Mouse (Mus musculus): ENCODE data around the gene Plod3. TPM values are rescaled to one million over a fixed set of nuclear protein-coding genes. Genes with fewer than 3 reads are reported as not detected.
A peak's percentile ranks its signal among the peaks of the same experiment; 100 is the strongest.

Plod3 gene
- polyA plus RNA-seq, 1 experiment: 124 TPM

DNA sequence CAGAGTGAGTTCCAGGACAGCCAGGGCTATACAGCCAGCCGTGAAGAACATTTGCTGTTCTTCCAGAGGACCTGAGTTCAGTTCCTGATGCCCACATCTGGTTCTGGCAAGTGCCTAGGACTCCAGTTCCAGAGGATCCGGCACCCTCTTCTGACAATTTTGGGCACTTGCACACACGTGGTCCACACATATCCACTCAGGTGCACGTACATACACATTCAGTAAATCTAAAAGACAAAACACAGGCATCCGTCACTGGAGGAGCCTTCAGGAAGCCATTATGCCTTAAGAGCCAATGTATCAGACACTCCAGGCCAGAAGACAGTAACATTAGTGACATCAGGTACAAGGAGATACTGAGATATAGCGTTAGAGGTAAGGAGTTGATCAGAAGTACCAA, 36.3 kb upstream of the Plod3 start:
- TF ChIP-seq SRF (IDR thresholded peaks at IDR 0.05; ENCODE audit: control insufficient read depth, insufficient read length, low read depth) (no peak), TCF12 (IDR thresholded peaks at IDR 0.05; ENCODE audit: insufficient read depth, poor library complexity, severe bottlenecking) (no peak), TCF3 (IDR thresholded peaks at IDR 0.05; ENCODE audit: insufficient read length, low read depth) (no peak), MAX (IDR thresholded peaks at IDR 0.05; ENCODE audit: low read depth) (no peak), POLR2AphosphoS2 (IDR thresholded peaks at IDR 0.05; ENCODE audit: insufficient read length, low read depth) (no peak), CEBPB (IDR thresholded peaks at IDR 0.05; ENCODE audit: insufficient read depth, poor library complexity, severe bottlenecking) (no peak), USF1 (IDR thresholded peaks at IDR 0.05; ENCODE audit: low read depth) (no peak), MYOD1 (IDR thresholded peaks at IDR 0.05; ENCODE audit: control insufficient read depth in 1 of 3, insufficient read length in 2 of 3, low read depth in 2 of 3) (no peak)
- Histone ChIP-seq H3K4me2 (ENCODE audit: low read depth) (no peak overlapping the region), H3K36me3 (ENCODE audit: control insufficient read depth, insufficient read depth) (no peaks in the 10 kb centered on the region), H3K27me3 (ENCODE audit: control insufficient read depth, insufficient read depth, insufficient read length) (no peaks in the 10 kb centered on the region), H3K79me2 (ENCODE audit: control insufficient read depth, insufficient read depth) (peaks cover 24% of the 10 kb centered on the region), H3K4me3 (no peak overlapping the region), H3ac (ENCODE audit: control insufficient read depth, insufficient read length) (no peak overlapping the region)

DNA sequence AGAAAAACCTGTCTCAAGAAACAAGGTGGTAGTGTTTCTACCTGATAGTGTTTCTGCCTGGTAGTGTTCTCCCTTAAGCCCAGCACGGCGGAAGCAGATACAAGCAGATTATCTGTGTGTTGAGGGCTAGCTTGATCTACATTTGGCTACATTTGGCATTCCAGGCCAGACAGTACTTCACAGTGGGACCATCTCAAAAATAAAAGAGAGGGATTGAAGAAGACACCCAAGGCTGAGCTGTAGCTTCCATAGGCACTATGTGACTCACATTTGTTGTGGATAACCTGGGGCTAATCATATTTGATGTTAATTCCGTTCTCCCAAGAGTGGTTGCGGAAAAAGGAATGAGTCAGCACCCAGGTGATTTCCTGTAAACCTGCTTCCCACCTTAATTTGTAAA, 34.7 kb upstream of the Plod3 start:
- no peaks in the 10 kb centered on the region for H3K27me3 ChIP-seq (ENCODE audit: control insufficient read depth, insufficient read depth, insufficient read length)
- peak overlapping the region; percentile 80 for H3K4me2 ChIP-seq (ENCODE audit: low read depth)
- H3K79me2 ChIP-seq (ENCODE audit: control insufficient read depth, insufficient read depth): peaks cover 29% of the 10 kb centered on the region
- TF ChIP-seq MYOG (IDR thresholded peaks at IDR 0.05; ENCODE audit: control insufficient read depth in 1 of 3, insufficient read depth in 1 of 3, insufficient read length in 2 of 3, low read depth in 2 of 3) (no peak), MYOD1 (IDR thresholded peaks at IDR 0.05; ENCODE audit: control insufficient read depth in 1 of 3, insufficient read length in 2 of 3, low read depth in 2 of 3) (no peak), REST (IDR thresholded peaks at IDR 0.05; ENCODE audit: insufficient read depth, insufficient read length) (no peak), POLR2A (IDR thresholded peaks at IDR 0.05; ENCODE audit: insufficient read length, low read depth) (no peak), MAX (IDR thresholded peaks at IDR 0.05; ENCODE audit: low read depth) (no peak), TCF3 (IDR thresholded peaks at IDR 0.05; ENCODE audit: insufficient read length, low read depth) (no peak), SRF (IDR thresholded peaks at IDR 0.05; ENCODE audit: control insufficient read depth, insufficient read length, low read depth) (no peak), E2F4 (IDR thresholded peaks at IDR 0.05; ENCODE audit: insufficient read depth) (no peak), TCF12 (IDR thresholded peaks at IDR 0.05; ENCODE audit: insufficient read depth, poor library complexity, severe bottlenecking) (no peak)
- H3K4me3 ChIP-seq: peak overlapping the region; percentile 78
- H3K36me3 ChIP-seq (ENCODE audit: control insufficient read depth, insufficient read depth): no peaks in the 10 kb centered on the region
- H3ac ChIP-seq (ENCODE audit: control insufficient read depth, insufficient read length): no peak overlapping the region

DNA sequence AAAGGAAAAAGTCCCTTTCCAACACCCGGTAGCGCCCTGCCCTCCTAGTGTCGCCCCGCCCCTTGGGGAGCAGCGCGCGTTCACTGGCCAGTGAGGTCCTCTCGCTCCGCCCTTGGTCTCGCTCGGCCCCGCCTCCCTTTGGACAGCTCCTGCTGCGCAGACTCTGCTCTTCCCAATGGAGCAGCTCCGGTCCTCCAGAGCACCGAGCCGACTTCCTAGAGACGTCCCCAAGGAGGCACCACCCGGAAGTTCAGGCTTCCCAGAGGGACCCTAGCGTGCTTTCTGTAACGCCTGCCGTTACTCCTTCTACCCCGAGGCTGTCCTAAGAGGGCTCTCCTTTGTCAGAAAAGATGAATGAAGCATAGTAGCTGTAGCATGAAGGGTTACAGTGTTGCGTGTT, 33.8 kb upstream of the Plod3 start, which contains the start of gene Fis1:
Fis1 (plus strand) TSS at position 261 of the 400 bp plus-strand sequence.
- no peaks in the 10 kb centered on the region for H3K27me3 ChIP-seq (ENCODE audit: control insufficient read depth, insufficient read depth, insufficient read length)
- H3K4me2 ChIP-seq (ENCODE audit: low read depth): peak within 1 kb of the TSS; percentile 83
- TF ChIP-seq USF1 (IDR thresholded peaks at IDR 0.05; ENCODE audit: low read depth) (no peak), POLR2A (IDR thresholded peaks at IDR 0.05; ENCODE audit: insufficient read length, low read depth) (peak; percentile 49), TCF3 (IDR thresholded peaks at IDR 0.05; ENCODE audit: insufficient read length, low read depth) (no peak), REST (IDR thresholded peaks at IDR 0.05; ENCODE audit: insufficient read depth, insufficient read length) (peak; percentile 60), SRF (IDR thresholded peaks at IDR 0.05; ENCODE audit: control insufficient read depth, insufficient read length, low read depth) (no peak), CEBPB (IDR thresholded peaks at IDR 0.05; ENCODE audit: insufficient read depth, poor library complexity, severe bottlenecking) (no peak), POLR2AphosphoS2 (IDR thresholded peaks at IDR 0.05; ENCODE audit: insufficient read length, low read depth) (peak; percentile 17), MAX (IDR thresholded peaks at IDR 0.05; ENCODE audit: low read depth) (no peak), TCF12 (IDR thresholded peaks at IDR 0.05; ENCODE audit: insufficient read depth, poor library complexity, severe bottlenecking) (no peak), E2F4 (IDR thresholded peaks at IDR 0.05; ENCODE audit: insufficient read depth) (no peak), MYOG (IDR thresholded peaks at IDR 0.05; ENCODE audit: control insufficient read depth in 1 of 3, insufficient read depth in 1 of 3, insufficient read length in 2 of 3, low read depth in 2 of 3) (no peak), MYOD1 (IDR thresholded peaks at IDR 0.05; ENCODE audit: control insufficient read depth in 1 of 3, insufficient read length in 2 of 3, low read depth in 2 of 3) (no peak)
- peak within 1 kb of the TSS; percentile 78 for H3K4me3 ChIP-seq
- H3ac ChIP-seq (ENCODE audit: control insufficient read depth, insufficient read length): peak within 1 kb of the TSS; percentile 46
- no peaks in the 10 kb centered on the region for H3K36me3 ChIP-seq (ENCODE audit: control insufficient read depth, insufficient read depth)
- peaks cover 29% of the 10 kb centered on the region for H3K79me2 ChIP-seq (ENCODE audit: control insufficient read depth, insufficient read depth)

DNA sequence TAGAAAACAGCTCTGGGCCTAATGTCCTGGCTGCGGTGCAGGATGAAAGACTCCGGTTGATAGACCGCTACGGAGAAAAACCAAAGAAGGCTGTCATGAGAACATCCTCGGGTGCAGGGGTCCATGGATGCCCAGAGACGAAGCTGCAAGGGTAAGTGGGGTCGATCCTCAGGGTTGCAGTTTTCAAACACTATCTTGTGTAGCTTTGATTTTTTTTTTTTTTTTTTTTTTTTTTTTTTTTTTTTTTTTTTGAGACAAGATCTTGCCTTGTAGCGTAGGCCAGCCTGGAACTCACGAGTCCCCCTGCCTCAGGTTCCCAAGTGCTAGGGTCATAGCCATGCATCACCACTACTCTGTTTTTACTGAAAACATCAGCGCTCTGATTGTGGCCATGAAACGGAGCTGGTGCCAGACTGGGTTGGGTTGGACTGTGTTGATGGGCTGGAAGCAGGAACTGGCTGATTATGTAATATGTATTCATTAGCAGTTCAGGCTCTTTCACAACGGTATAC, 33.3 kb upstream of the Plod3 start:
- peak overlapping the region; percentile 46 for H3ac ChIP-seq (ENCODE audit: control insufficient read depth, insufficient read length)
- peak overlapping the region; percentile 83 for H3K4me2 ChIP-seq (ENCODE audit: low read depth)
- no peaks in the 10 kb centered on the region for H3K36me3 ChIP-seq (ENCODE audit: control insufficient read depth, insufficient read depth)
- H3K79me2 ChIP-seq (ENCODE audit: control insufficient read depth, insufficient read depth): peaks cover 29% of the 10 kb centered on the region
- no peaks in the 10 kb centered on the region for H3K27me3 ChIP-seq (ENCODE audit: control insufficient read depth, insufficient read depth, insufficient read length)
- no peak for TF ChIP-seq MYOG (IDR thresholded peaks at IDR 0.05; ENCODE audit: control insufficient read depth in 1 of 3, insufficient read depth in 1 of 3, insufficient read length in 2 of 3, low read depth in 2 of 3)
- TF ChIP-seq TCF3 (IDR thresholded peaks at IDR 0.05; ENCODE audit: insufficient read length, low read depth): no peak
- no peak for TF ChIP-seq REST (IDR thresholded peaks at IDR 0.05; ENCODE audit: insufficient read depth, insufficient read length)
- TF ChIP-seq MAX (IDR thresholded peaks at IDR 0.05; ENCODE audit: low read depth): no peak
- no peak for TF ChIP-seq POLR2A (IDR thresholded peaks at IDR 0.05; ENCODE audit: insufficient read length, low read depth)
- TF ChIP-seq E2F4 (IDR thresholded peaks at IDR 0.05; ENCODE audit: insufficient read depth): no peak
- no peak for TF ChIP-seq USF1 (IDR thresholded peaks at IDR 0.05; ENCODE audit: low read depth)
- TF ChIP-seq CEBPB (IDR thresholded peaks at IDR 0.05; ENCODE audit: insufficient read depth, poor library complexity, severe bottlenecking): no peak
- TF ChIP-seq POLR2AphosphoS2 (IDR thresholded peaks at IDR 0.05; ENCODE audit: insufficient read length, low read depth): no peak
- TF ChIP-seq TCF12 (IDR thresholded peaks at IDR 0.05; ENCODE audit: insufficient read depth, poor library complexity, severe bottlenecking): no peak
- no peak for TF ChIP-seq MYOD1 (IDR thresholded peaks at IDR 0.05; ENCODE audit: control insufficient read depth in 1 of 3, insufficient read length in 2 of 3, low read depth in 2 of 3)
- no peak for TF ChIP-seq SRF (IDR thresholded peaks at IDR 0.05; ENCODE audit: control insufficient read depth, insufficient read length, low read depth)
- peak overlapping the region; percentile 78 for H3K4me3 ChIP-seq

Data from myocyte (in vitro differentiated cells).